Mouse (Mus musculus) lung, adult 2 months (tissue): ENCODE data around the gene Cox14.

ENCODE experiments used
- CTCF ChIP-seq: fragments of 200-500 bp; IDR thresholded peaks from 2 replicates; pipeline ENCODE4 v1.5.1; 2011; ENCODE audit warnings: mild to moderate bottlenecking, low read length, control low read depth; ENCODE audit not compliant: insufficient read depth
- POLR2A ChIP-seq: fragments of 200-500 bp; IDR thresholded peaks from 2 replicates; pipeline ENCODE4 v1.6.1; 2011; ENCODE audit warnings: low read depth, mild to moderate bottlenecking, control low read depth, low read length, borderline replicate concordance; ENCODE audit errors: extremely low read depth

DNA sequence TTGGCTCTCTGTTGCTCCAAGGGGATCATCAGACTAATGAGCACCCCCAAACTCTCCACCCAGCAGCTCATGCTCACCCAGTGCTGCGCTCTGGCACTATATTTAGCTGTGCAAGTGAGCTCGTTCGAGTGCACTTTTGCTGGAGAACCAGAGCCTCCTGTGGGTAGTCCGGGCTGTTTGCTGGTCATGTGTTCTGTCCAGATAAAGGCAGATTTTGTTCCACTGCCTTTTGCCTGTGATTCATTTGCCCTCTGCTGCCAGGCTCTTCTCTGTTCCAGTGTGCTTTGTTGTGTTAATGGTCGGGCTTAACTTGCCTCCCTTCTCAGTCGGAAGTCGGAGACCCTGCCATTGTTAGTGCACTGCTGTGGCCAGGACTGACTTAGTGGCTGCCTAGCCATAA lies 20.5 kb upstream of the Cox14 start:
- TF ChIP-seq POLR2A (no peak), CTCF (no peak)
